Mouse (Mus musculus): ENCODE measurements around the gene Arhgef19. TPM values are rescaled to one million over a fixed set of nuclear protein-coding genes. Genes with fewer than 3 reads are reported as not detected.

Gene Arhgef19
- 10 to 100 TPM; 19.3 to 19.9 TPM for total RNA-seq (2021)
- long read RNA-seq, partial matches to known transcripts: 4 of 28 reads
- long read RNA-seq, other reads (novel, unspliced or antisense): 24 of 28 reads

GRCm38 (mm10) chr4:141239388-141240125, at the start of gene Arhgef19:
Gene Arhgef19 (plus strand): TSS chr4:141239499.
- peak; percentile 47 to 56 for DNase-seq (ENCODE audit: low spot score in 2 of 2)

- no peak for DNase-seq (ENCODE audit: low spot score in 2 of 2)
Observed at GRCm38 (mm10) chr4:141191294-141191693, 48.0 kb upstream of the Arhgef19 start.

- no peak for DNase-seq (ENCODE audit: low spot score in 2 of 2)
Observed at GRCm38 (mm10) chr4:141194553-141194952, 44.7 kb upstream of the Arhgef19 start.

- no peak for DNase-seq (ENCODE audit: low spot score in 2 of 2)
Observed at GRCm38 (mm10) chr4:141196981-141197685, 42.2 kb upstream of the Arhgef19 start.

- DNase-seq (ENCODE audit: low spot score in 2 of 2): no peak
Observed at GRCm38 (mm10) chr4:141197686-141198035, 41.6 kb upstream of the Arhgef19 start.

- no peak for DNase-seq (ENCODE audit: low spot score in 2 of 2)
Observed at GRCm38 (mm10) chr4:141200906-141201305, 38.4 kb upstream of the Arhgef19 start.

GRCm38 (mm10) chr4:141202192-141202591, 37.1 kb upstream of the Arhgef19 start:
- DNase-seq (ENCODE audit: low spot score in 2 of 2): no peak

- DNase-seq (ENCODE audit: low spot score in 2 of 2): peak; percentile 31 to 57
Observed at GRCm38 (mm10) chr4:141204580-141205061, 34.7 kb upstream of the Arhgef19 start.

GRCm38 (mm10) chr4:141207081-141207480, 32.2 kb upstream of the Arhgef19 start:
- DNase-seq (ENCODE audit: low spot score in 2 of 2): no peak

- no peak for DNase-seq (ENCODE audit: low spot score in 2 of 2)
Observed at GRCm38 (mm10) chr4:141210524-141211219, 28.6 kb upstream of the Arhgef19 start.

- no peak for DNase-seq (ENCODE audit: low spot score in 2 of 2)
Observed at GRCm38 (mm10) chr4:141211646-141212045, 27.7 kb upstream of the Arhgef19 start.

- DNase-seq (ENCODE audit: low spot score in 2 of 2): no peak
Observed at GRCm38 (mm10) chr4:141212892-141213291, 26.4 kb upstream of the Arhgef19 start.

GRCm38 (mm10) chr4:141213342-141213741, 26.0 kb upstream of the Arhgef19 start:
- no peak for DNase-seq (ENCODE audit: low spot score in 2 of 2)

- peak; percentile 92 to 95 for DNase-seq (ENCODE audit: low spot score in 2 of 2)
Observed at GRCm38 (mm10) chr4:141213770-141214336, 25.4 kb upstream of the Arhgef19 start, which contains the start of gene Rsg1. Gene Rsg1 (plus strand): TSS chr4:141213956.

GRCm38 (mm10) chr4:141214337-141214851, 24.9 kb upstream of the Arhgef19 start:
- DNase-seq (ENCODE audit: low spot score in 2 of 2): no peak

- DNase-seq (ENCODE audit: low spot score in 2 of 2): no peak
Observed at GRCm38 (mm10) chr4:141219583-141220213, 19.6 kb upstream of the Arhgef19 start.

GRCm38 (mm10) chr4:141221848-141222247, 17.5 kb upstream of the Arhgef19 start:
- DNase-seq (ENCODE audit: low spot score in 2 of 2): no peak

- DNase-seq (ENCODE audit: low spot score in 2 of 2): no peak
Observed at GRCm38 (mm10) chr4:141222752-141223151, 16.5 kb upstream of the Arhgef19 start.

- DNase-seq (ENCODE audit: low spot score in 2 of 2): no peak
Observed at GRCm38 (mm10) chr4:141228687-141229086, 10.6 kb upstream of the Arhgef19 start.

- no peak for DNase-seq (ENCODE audit: low spot score in 2 of 2)
Observed at GRCm38 (mm10) chr4:141233196-141233595, 6.1 kb upstream of the Arhgef19 start.
